Mouse (Mus musculus) kidney, adult 2 months (tissue): ENCODE results near the gene Ranbp17.

Experiments
- CTCF ChIP-seq: fragments of 200-500 bp; conservative IDR thresholded peaks from 2 replicates; pipeline ENCODE4 v1.5.1; 2011; ENCODE audit warnings: low read depth, mild to moderate bottlenecking, control low read depth, low read length, moderate library complexity, mixed read lengths; ENCODE audit not compliant: insufficient read depth, insufficient read length
- POLR2A ChIP-seq: fragments of 200-500 bp; IDR thresholded peaks from one replicate; pipeline ENCODE4 v1.6.1; 2011; ENCODE audit warnings: low read depth, low read length, control low read depth

DNA sequence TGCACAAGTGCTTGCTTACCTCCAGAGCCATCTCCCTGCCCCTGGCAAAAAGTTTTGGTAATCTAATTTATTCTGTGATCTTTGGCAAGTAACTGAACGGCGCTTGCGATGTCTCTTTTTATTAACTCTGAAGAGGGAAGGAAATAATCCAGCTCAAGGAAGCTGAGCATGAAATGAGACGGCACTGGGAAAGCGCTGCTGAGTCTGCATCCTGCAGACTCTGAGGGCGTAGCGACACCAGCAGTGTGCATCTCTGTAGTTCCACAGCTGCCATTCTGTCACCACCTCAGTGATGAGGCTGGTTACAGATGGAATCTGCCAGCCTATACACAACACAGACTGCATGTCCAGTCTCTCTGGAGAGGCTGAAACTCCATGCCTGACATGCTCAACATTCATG lies 292.8 kb downstream of the Ranbp17 start:
- TF ChIP-seq CTCF: no peak
- TF ChIP-seq POLR2A: no peak
